Mouse (Mus musculus) hindbrain, embryonic 10.5 days (tissue): ENCODE measurements at regions not wholly inside any gene's neighbourhood (a gene's known extent, or its start where the extent isn't known, plus 50 kb on each side); places are given as distances from the start of the nearest gene placed in this dataset.

Experiments used
- DNase-seq: peaks from one replicate; pipeline ENCODE4 v3.0.0-alpha.2; 2017; ENCODE audit warnings: low spot score
- H3K27ac ChIP-seq: fragments of 300-500 bp; sonication (generic); 2 replicates; pipeline ENCODE4 v1.5.1; 2016; ENCODE audit warnings: mild to moderate bottlenecking, moderate library complexity
- H3K27me3 ChIP-seq: fragments of 300-500 bp; sonication (generic); 2 replicates; pipeline ENCODE4 v1.6.1; 2016; ENCODE audit warnings: mild to moderate bottlenecking; ENCODE audit not compliant: poor library complexity, insufficient read depth, severe bottlenecking
- H3K36me3 ChIP-seq: fragments of 300-500 bp; sonication (generic); 2 replicates; pipeline ENCODE4 v1.6.1; 2016; ENCODE audit warnings: mild to moderate bottlenecking, moderate library complexity
- H3K4me1 ChIP-seq: fragments of 300-500 bp; sonication (generic); replicated peaks from 2 replicates; pipeline ENCODE4 v1.6.1; 2016; ENCODE audit warnings: mild to moderate bottlenecking
- H3K4me3 ChIP-seq: fragments of 300-500 bp; sonication (generic); 2 replicates; pipeline ENCODE4 v1.5.1; 2016; ENCODE audit warnings: mild to moderate bottlenecking, moderate library complexity
- H3K9me3 ChIP-seq: fragments of 300-500 bp; sonication (generic); 2 replicates; pipeline ENCODE4 v1.6.1; 2016; ENCODE audit warnings: mild to moderate bottlenecking, moderate library complexity
- WGBS: fragments of 180-500 bp; shearing (Covaris S2); methylation state at CpG from one replicate; pipeline ENCODE4 v1.1.7; 2016; 5-methylcytosine and 5-hydroxymethylcytosine counted together

- H3K4me3 ChIP-seq, result no peak overlapping the region
- H3K36me3 ChIP-seq, result no peaks in the 10 kb centered on the region
- 86% methylated on average over 1 of the region's 1 CpGs for WGBS
- H3K4me1 ChIP-seq, result peaks cover 10% of the 10 kb centered on the region
- H3K27ac ChIP-seq, result no peak overlapping the region
- no peak for DNase-seq
- H3K9me3 ChIP-seq, result peaks cover 3% of the 10 kb centered on the region; the same call in 1 of the 2 replicates
- no peaks in the 10 kb centered on the region for H3K27me3 ChIP-seq
These were observed 175.9 kb upstream of the Ubl3 start for GRCm38 (mm10) chr5:148728492-148728891.

GRCm38 (mm10) chr5:148726442-148726841 lies 173.9 kb upstream of the Ubl3 start:
- Histone ChIP-seq H3K4me3 (no peak overlapping the region), H3K4me1 (no peaks in the 10 kb centered on the region), H3K9me3 (peaks cover 3% of the 10 kb centered on the region; the same call in 1 of the 2 replicates), H3K27ac (no peak overlapping the region), H3K36me3 (no peaks in the 10 kb centered on the region), H3K27me3 (no peaks in the 10 kb centered on the region)
- no peak for DNase-seq
- 77% methylated on average over 7 of the region's 7 CpGs for WGBS

- DNase-seq, result no peak
- Histone ChIP-seq H3K9me3 (peaks cover 3% of the 10 kb centered on the region; the same call in 1 of the 2 replicates), H3K27me3 (no peaks in the 10 kb centered on the region), H3K36me3 (no peaks in the 10 kb centered on the region), H3K4me1 (no peaks in the 10 kb centered on the region), H3K4me3 (no peak overlapping the region), H3K27ac (no peak overlapping the region)
- WGBS, result 87% methylated on average over 6 of the region's 6 CpGs
These were observed 171.9 kb upstream of the Ubl3 start for GRCm38 (mm10) chr5:148724470-148724869.

- Histone ChIP-seq H3K27ac (no peak overlapping the region), H3K4me1 (no peaks in the 10 kb centered on the region), H3K36me3 (no peaks in the 10 kb centered on the region), H3K27me3 (no peaks in the 10 kb centered on the region), H3K9me3 (peaks cover 5% of the 10 kb centered on the region; the same call in 1 of the 2 replicates), H3K4me3 (no peak overlapping the region)
- WGBS, result 95% methylated on average over 11 of the region's 11 CpGs
- DNase-seq, result no peak
These were observed 171.2 kb upstream of the Ubl3 start for GRCm38 (mm10) chr5:148723677-148724227.

GRCm38 (mm10) chr5:148720604-148721003 lies 168.0 kb upstream of the Ubl3 start:
- DNase-seq, result no peak
- Histone ChIP-seq H3K4me3 (no peak overlapping the region), H3K27me3 (no peaks in the 10 kb centered on the region), H3K4me1 (no peaks in the 10 kb centered on the region), H3K27ac (no peak overlapping the region), H3K36me3 (no peaks in the 10 kb centered on the region), H3K9me3 (peaks cover 5% of the 10 kb centered on the region; the same call in 1 of the 2 replicates)
- WGBS, result 90% methylated on average over 5 of the region's 5 CpGs

- no peak overlapping the region for H3K4me3 ChIP-seq
- no peaks in the 10 kb centered on the region for H3K27me3 ChIP-seq
- no peak overlapping the region for H3K27ac ChIP-seq
- DNase-seq, result no peak
- H3K9me3 ChIP-seq, result peaks cover 5% of the 10 kb centered on the region; the same call in 1 of the 2 replicates
- no peaks in the 10 kb centered on the region for H3K4me1 ChIP-seq
- H3K36me3 ChIP-seq, result no peaks in the 10 kb centered on the region
- whole genome bisulfite sequencing, result 91% methylated on average over 6 of the region's 6 CpGs
These were observed 164.0 kb upstream of the Ubl3 start for GRCm38 (mm10) chr5:148716633-148717032.

- DNase-seq, result no peak
- Histone ChIP-seq H3K4me3 (no peak overlapping the region), H3K4me1 (no peaks in the 10 kb centered on the region), H3K36me3 (no peaks in the 10 kb centered on the region), H3K27ac (no peak overlapping the region), H3K27me3 (no peaks in the 10 kb centered on the region), H3K9me3 (peaks cover 5% of the 10 kb centered on the region; the same call in 1 of the 2 replicates)
- 76% methylated on average over 15 of the region's 15 CpGs for WGBS
These were observed 162.8 kb upstream of the Ubl3 start for GRCm38 (mm10) chr5:148715218-148715991.

GRCm38 (mm10) chr5:148714807-148715206 lies 162.2 kb upstream of the Ubl3 start:
- Histone ChIP-seq H3K4me1 (no peaks in the 10 kb centered on the region), H3K4me3 (no peak overlapping the region), H3K27ac (no peak overlapping the region), H3K36me3 (no peaks in the 10 kb centered on the region), H3K27me3 (no peaks in the 10 kb centered on the region), H3K9me3 (peaks cover 5% of the 10 kb centered on the region; the same call in 1 of the 2 replicates)
- no peak for DNase-seq
- 87% methylated on average over 4 of the region's 4 CpGs for WGBS

- H3K4me3 ChIP-seq, result no peak overlapping the region
- no peak overlapping the region for H3K27ac ChIP-seq
- 90% methylated on average over 5 of the region's 5 CpGs for WGBS
- no peaks in the 10 kb centered on the region for H3K36me3 ChIP-seq
- peaks cover 4% of the 10 kb centered on the region; the same call in 1 of the 2 replicates for H3K9me3 ChIP-seq
- no peaks in the 10 kb centered on the region for H3K27me3 ChIP-seq
- no peak for DNase-seq
- peaks cover 8% of the 10 kb centered on the region for H3K4me1 ChIP-seq
These were observed 161.2 kb upstream of the Ubl3 start for GRCm38 (mm10) chr5:148713796-148714195.

- Histone ChIP-seq H3K9me3 (no peaks in the 10 kb centered on the region), H3K27ac (no peak overlapping the region), H3K4me3 (no peak overlapping the region), H3K27me3 (no peaks in the 10 kb centered on the region), H3K36me3 (no peaks in the 10 kb centered on the region), H3K4me1 (peaks cover 15% of the 10 kb centered on the region)
- DNase-seq, result no peak
These were observed 160.4 kb upstream of the Ubl3 start for GRCm38 (mm10) chr5:148713039-148713438.

GRCm38 (mm10) chr5:148711570-148711969 lies 159.0 kb upstream of the Ubl3 start:
- no peaks in the 10 kb centered on the region for H3K9me3 ChIP-seq
- H3K27ac ChIP-seq, result no peak overlapping the region
- 76% methylated on average over 5 of the region's 5 CpGs for WGBS
- DNase-seq, result no peak
- no peaks in the 10 kb centered on the region for H3K27me3 ChIP-seq
- no peak overlapping the region for H3K4me3 ChIP-seq
- peaks cover 24% of the 10 kb centered on the region for H3K4me1 ChIP-seq
- H3K36me3 ChIP-seq, result no peaks in the 10 kb centered on the region

GRCm38 (mm10) chr5:148709111-148709771 lies 156.7 kb upstream of the Ubl3 start:
- Histone ChIP-seq H3K36me3 (no peaks in the 10 kb centered on the region), H3K4me3 (no peak overlapping the region), H3K27me3 (no peaks in the 10 kb centered on the region), H3K9me3 (no peaks in the 10 kb centered on the region), H3K4me1 (peaks cover 24% of the 10 kb centered on the region), H3K27ac (peak overlapping the region; percentile 75)
- DNase-seq, result no peak
- 37% methylated on average over 10 of the region's 10 CpGs for WGBS
